Comparison of ENCODE assay signal across 26 mouse cellular contexts in genomic region chr9:9041009-9041408, GRCm38 (mm10).
DNase-seq lines count a peak whose midpoint lies in the region; ATAC-seq and TF ChIP-seq lines count a peak whose summit lies in the region.
"Had no signal": no experiment of that assay in that cellular context is flagged by ENCODE, and none has a peak within 500 bp of the region (broad histone marks: within the 10 kb centered on the region; RNA-seq: fewer than 3 reads in every experiment).

No protein-coding gene starts in this region.

- peak; percentile 66 for ATAC-seq in forebrain, postnatal 0 days
- ATAC-seq in forebrain, embryonic 15.5 days (replicated peaks) = no peak
- ATAC-seq: activated CD4-positive, CD25-positive, alpha-beta regulatory T cell, adult 4 months; forebrain, embryonic 14.5 days; hindbrain, postnatal 0 days; intestine, postnatal 0 days; lung, postnatal 0 days; midbrain, embryonic 15.5 days had no signal

- H3K4me2 ChIP-seq in forebrain, postnatal 0 days (ENCODE audit: low read depth) = no peak overlapping the region
- no peak overlapping the region for H3K4me2 ChIP-seq in forebrain, embryonic 15.5 days (replicated peaks)
- H3K4me2 ChIP-seq: embryonic facial prominence, embryonic 13.5 days; midbrain, embryonic 15.5 days; stomach, embryonic 15.5 days had no signal

- H3K36me3 ChIP-seq in forebrain, postnatal 0 days (ENCODE audit: insufficient read depth) = no peaks in the 10 kb centered on the region
- no peaks in the 10 kb centered on the region for H3K36me3 ChIP-seq in forebrain, embryonic 15.5 days
- no peaks in the 10 kb centered on the region for H3K36me3 ChIP-seq in hindbrain, embryonic 10.5 days
- H3K36me3 ChIP-seq: midbrain, embryonic 15.5 days; stomach, embryonic 15.5 days had no signal

- H3K27me3 ChIP-seq in forebrain, postnatal 0 days (ENCODE audit: insufficient read depth, low read length) = no peaks in the 10 kb centered on the region
- no peaks in the 10 kb centered on the region for H3K27me3 ChIP-seq in forebrain, embryonic 15.5 days
- H3K27me3 ChIP-seq in hindbrain, embryonic 10.5 days (ENCODE audit: insufficient read depth, poor library complexity, severe bottlenecking) = no peaks in the 10 kb centered on the region
- H3K27me3 ChIP-seq: embryonic facial prominence, embryonic 13.5 days; midbrain, embryonic 15.5 days; stomach, embryonic 15.5 days had no signal

- no peak overlapping the region for H3K27ac ChIP-seq in forebrain, postnatal 0 days (ENCODE audit: low read depth, low read length)
- H3K27ac ChIP-seq in forebrain, embryonic 15.5 days (replicated peaks) = no peak overlapping the region
- H3K27ac ChIP-seq in hindbrain, embryonic 10.5 days = no peak overlapping the region
- H3K27ac ChIP-seq: embryonic facial prominence, embryonic 13.5 days; hindbrain, postnatal 0 days; midbrain, embryonic 15.5 days; stomach, embryonic 15.5 days had no signal

- TF ChIP-seq CTCF in forebrain, postnatal 0 days (IDR thresholded peaks at IDR 0.05; ENCODE audit: low read depth) = no peak

- no peak overlapping the region for H3K9ac ChIP-seq in forebrain, postnatal 0 days
- no peak overlapping the region for H3K9ac ChIP-seq in forebrain, embryonic 15.5 days (replicated peaks)
- H3K9ac ChIP-seq: embryonic facial prominence, embryonic 13.5 days; midbrain, embryonic 15.5 days; stomach, embryonic 15.5 days had no signal

- H3K9me3 ChIP-seq in forebrain, postnatal 0 days (ENCODE audit: low read length) = no peaks in the 10 kb centered on the region
- H3K9me3 ChIP-seq in forebrain, embryonic 15.5 days = no peaks in the 10 kb centered on the region
- H3K9me3 ChIP-seq in hindbrain, embryonic 10.5 days = no peaks in the 10 kb centered on the region
- H3K9me3 ChIP-seq: embryonic facial prominence, embryonic 13.5 days; midbrain, embryonic 15.5 days; stomach, embryonic 15.5 days had no signal

- DNase-seq in forebrain, postnatal 0 days = peak; percentile 11
- DNase-seq in right cerebral cortex, postnatal 10 days (ENCODE audit: low spot score in 2 of 2) = peak; percentile 40 to 44
- DNase-seq in right cerebral cortex, postnatal 14 days = no peak
- DNase-seq in layer of hippocampus, postnatal 36 days = peak; percentile 8 to 33
- peak; percentile 59 for DNase-seq in telencephalon, adult 2 months (ENCODE audit: low read depth, low spot score)
- no peak for DNase-seq in lung, postnatal 36 days
- DNase-seq in hindbrain, embryonic 10.5 days (ENCODE audit: low spot score) = no peak
- DNase-seq: adrenal gland, postnatal 10 days; cerebellum, adult 11 months; cerebellum, postnatal 14 days; gastrocnemius, postnatal 10 days; heart, adult 18-20 months; heart, postnatal 4 days; kidney, postnatal 10 days; liver; spleen, adult 18-20 months had no signal

- no peaks in the 10 kb centered on the region for H3K4me1 ChIP-seq in forebrain, postnatal 0 days (ENCODE audit: insufficient read depth)
- no peaks in the 10 kb centered on the region for H3K4me1 ChIP-seq in forebrain, embryonic 15.5 days
- H3K4me1 ChIP-seq in hindbrain, embryonic 10.5 days (replicated peaks) = no peaks in the 10 kb centered on the region
- H3K4me1 ChIP-seq: embryonic facial prominence, embryonic 13.5 days; midbrain, embryonic 15.5 days; stomach, embryonic 15.5 days had no signal

- WGBS in forebrain, postnatal 0 days = 84% methylated on average over 7 of the region's 7 CpGs
- WGBS in forebrain, embryonic 15.5 days = 84% methylated on average over 7 of the region's 7 CpGs
- WGBS in hindbrain, embryonic 10.5 days = 92% methylated on average over 7 of the region's 7 CpGs

- H3K4me3 ChIP-seq in forebrain, postnatal 0 days (ENCODE audit: low read depth, low read length) = no peak overlapping the region
- no peak overlapping the region for H3K4me3 ChIP-seq in forebrain, embryonic 15.5 days
- H3K4me3 ChIP-seq in hindbrain, embryonic 10.5 days = no peak overlapping the region
- H3K4me3 ChIP-seq: embryonic facial prominence, embryonic 13.5 days; midbrain, embryonic 15.5 days; myocyte; stomach, embryonic 15.5 days had no signal

Comparison
In these comparisons a context has a peak if more than half of its experiments do, and no peak if none do; other contexts are left out.
1. DNase-seq: peak in forebrain, postnatal 0 days (single experiment), right cerebral cortex, postnatal 10 days (2 of 2), layer of hippocampus, postnatal 36 days (2 of 2) and telencephalon, adult 2 months (single experiment); none in right cerebral cortex, postnatal 14 days (single experiment), lung, postnatal 36 days (single experiment) and hindbrain, embryonic 10.5 days (single experiment).